Mouse (Mus musculus): ENCODE results near the gene Mbnl2. TPM values are rescaled to one million over a fixed set of nuclear protein-coding genes. Genes with fewer than 3 reads are reported as not detected.

Gene Mbnl2
- polyA plus RNA-seq, 1 experiment from 2014 or later = 14.6 TPM

DNA sequence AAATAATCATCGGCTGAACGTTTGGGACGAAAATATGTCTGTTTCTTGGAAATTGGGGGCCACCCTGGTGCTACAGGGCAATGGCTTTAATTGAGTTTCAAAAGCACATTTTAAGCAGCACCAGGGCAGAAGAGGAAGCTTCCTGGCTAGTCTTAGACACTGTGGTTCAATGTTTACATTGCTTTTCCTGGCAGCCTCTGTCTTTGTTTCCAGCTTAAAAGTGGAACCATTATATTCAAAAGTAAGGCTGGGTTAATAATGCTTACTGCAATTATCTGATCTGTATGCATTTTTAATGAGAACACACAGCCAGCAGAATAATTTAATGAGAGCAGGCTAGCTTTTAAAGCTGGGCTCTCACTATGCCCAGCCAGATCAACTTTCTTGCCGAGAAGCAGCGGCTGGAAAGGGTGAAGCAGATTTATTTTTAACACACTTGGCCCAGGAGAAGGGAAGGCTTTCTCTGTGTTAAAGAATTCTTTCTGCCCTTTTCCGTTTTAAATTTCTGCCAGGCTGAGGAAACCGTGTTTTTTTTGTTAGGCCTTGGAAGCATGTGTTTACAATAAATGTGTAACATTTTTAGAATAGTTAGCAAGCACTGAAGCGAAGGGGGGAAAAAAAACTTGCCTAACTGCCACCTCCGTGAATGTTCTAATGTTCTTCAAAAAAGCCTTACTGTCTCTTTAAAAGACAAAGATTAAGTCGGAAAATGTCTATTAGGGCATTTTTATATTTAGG lies 1.0 kb downstream of the Mbnl2 start:
- H3K27ac ChIP-seq = peak overlapping the region; percentile 82
- H3K9me3 ChIP-seq (replicated peaks) = no peaks in the 10 kb centered on the region
- peak overlapping the region; percentile 79 for H3K9ac ChIP-seq
- peaks cover 50% of the 10 kb centered on the region for H3K4me1 ChIP-seq (replicated peaks)
- no peaks in the 10 kb centered on the region for H3K27me3 ChIP-seq
- DNase-seq (no peak), ATAC-seq (ENCODE audit: low read depth) (no peak)
- 6% methylated on average over 10 of the region's 10 CpGs for WGBS (ENCODE audit: insufficient replicate concordance)
- no peaks in the 10 kb centered on the region for H3K36me3 ChIP-seq
- peak overlapping the region; percentile 76 for H3K4me3 ChIP-seq (replicated peaks)
- H3K4me2 ChIP-seq = peak overlapping the region; percentile 84

GRCm38 (mm10) chr14:120277081-120277656 lies 1.7 kb downstream of the Mbnl2 start:
- no peaks in the 10 kb centered on the region for H3K9me3 ChIP-seq (replicated peaks)
- no peaks in the 10 kb centered on the region for H3K36me3 ChIP-seq
- 12% methylated on average over 10 of the region's 10 CpGs for WGBS (ENCODE audit: insufficient replicate concordance)
- ATAC-seq (ENCODE audit: low read depth) = no peak; the same call in 1 of the 2 replicates
- H3K9ac ChIP-seq = peak overlapping the region; percentile 79
- peak; percentile 19 for DNase-seq
- H3K27me3 ChIP-seq = no peaks in the 10 kb centered on the region
- peak overlapping the region; percentile 76 for H3K4me3 ChIP-seq (replicated peaks)
- peak overlapping the region; percentile 84 for H3K4me2 ChIP-seq
- H3K4me1 ChIP-seq (replicated peaks) = peaks cover 50% of the 10 kb centered on the region
- peak overlapping the region; percentile 82 for H3K27ac ChIP-seq

DNA sequence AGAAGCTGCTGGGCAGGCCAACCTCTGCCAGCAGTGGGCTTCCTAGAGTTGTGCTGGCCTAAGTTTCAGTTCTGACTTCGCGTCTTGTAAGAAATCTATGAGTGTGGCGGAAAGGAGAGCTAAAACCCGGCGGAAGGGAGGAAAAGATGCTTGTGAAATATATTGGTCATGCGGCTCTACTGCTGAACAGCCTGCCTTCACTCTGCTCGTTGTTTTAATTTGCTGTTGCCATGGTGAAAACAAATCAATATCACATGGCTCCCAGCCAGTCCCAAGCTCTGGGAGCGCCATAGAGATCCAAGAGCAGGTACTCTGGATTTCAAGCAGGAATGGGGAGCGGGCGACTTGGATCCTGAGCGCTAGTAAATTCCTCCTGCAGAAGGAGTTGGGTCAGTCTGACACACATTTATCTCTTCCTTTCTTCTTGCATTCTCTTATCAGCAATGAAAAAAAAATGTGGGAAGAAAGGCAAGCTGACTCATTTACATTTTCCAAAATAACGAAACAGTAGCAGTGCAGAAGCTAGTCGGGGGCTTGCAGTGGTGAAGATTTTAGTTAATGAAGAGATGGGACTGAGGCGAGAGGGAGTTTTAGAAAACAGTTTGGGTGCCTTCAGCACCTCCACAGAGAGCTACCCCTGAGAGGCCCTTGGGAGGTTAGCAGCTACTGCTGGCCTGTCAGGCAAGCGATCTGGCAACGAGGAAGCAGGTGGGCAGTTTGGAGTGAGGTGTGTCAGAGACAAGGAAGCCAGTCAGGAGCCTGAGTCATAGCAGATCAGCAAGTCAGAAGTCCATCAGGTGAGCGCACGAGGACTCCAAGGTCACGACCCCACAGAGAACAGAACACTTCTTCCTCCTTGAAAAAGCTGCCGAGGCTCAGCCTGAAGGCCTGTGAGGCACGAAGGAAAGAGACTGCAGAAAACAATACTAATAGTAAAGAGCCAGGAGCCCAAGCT lies 3.1 kb downstream of the Mbnl2 start:
- ATAC-seq (ENCODE audit: low read depth) = 0 out of 2 replicates have a peak, but pooled peaks have one; percentile 1
- Histone ChIP-seq H3K27me3 (no peaks in the 10 kb centered on the region), H3K4me2 (peak overlapping the region; percentile 84), H3K9me3 (replicated peaks) (no peaks in the 10 kb centered on the region), H3K36me3 (no peaks in the 10 kb centered on the region), H3K4me3 (replicated peaks) (peak overlapping the region; percentile 76), H3K4me1 (replicated peaks) (peaks cover 55% of the 10 kb centered on the region), H3K27ac (peak overlapping the region; percentile 82), H3K9ac (peak overlapping the region; percentile 79)
- DNase-seq = peak; percentile 23
- 11% methylated on average over 21 of the region's 21 CpGs for WGBS (ENCODE audit: insufficient replicate concordance)

DNA sequence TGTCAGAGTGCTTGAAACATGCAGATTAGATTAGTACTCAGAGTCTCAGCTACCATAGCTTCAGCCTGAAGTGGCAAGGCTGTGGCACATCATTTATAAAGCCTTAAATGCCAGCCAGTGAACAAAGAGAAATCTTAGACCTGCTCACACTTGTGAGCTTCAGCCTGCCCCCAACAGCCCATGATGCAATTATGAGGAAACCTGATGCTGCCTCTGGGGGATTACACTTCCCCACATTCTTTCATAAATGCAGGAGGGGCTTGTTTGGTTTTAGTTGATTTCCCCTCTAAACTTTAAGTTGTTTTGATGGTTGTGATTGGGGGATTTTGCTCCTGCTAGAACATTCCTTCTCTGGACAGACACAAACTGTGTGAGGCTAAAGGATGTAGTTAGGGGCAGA lies 4.7 kb downstream of the Mbnl2 start:
- no peak for ATAC-seq (ENCODE audit: low read depth)
- no peaks in the 10 kb centered on the region for H3K36me3 ChIP-seq
- H3K27ac ChIP-seq = 0 out of 2 replicates have a peak overlapping the region, but pooled peaks have one; percentile 8
- no peak overlapping the region for H3K4me3 ChIP-seq (replicated peaks)
- H3K9ac ChIP-seq = no peak overlapping the region
- H3K27me3 ChIP-seq = no peaks in the 10 kb centered on the region
- peaks cover 57% of the 10 kb centered on the region for H3K4me1 ChIP-seq (replicated peaks)
- no peak for DNase-seq
- H3K4me2 ChIP-seq = no peak overlapping the region
- no peaks in the 10 kb centered on the region for H3K9me3 ChIP-seq (replicated peaks)

GRCm38 (mm10) chr14:120283787-120284186 lies 8.3 kb downstream of the Mbnl2 start:
- H3K27me3 ChIP-seq = no peaks in the 10 kb centered on the region
- peaks cover 61% of the 10 kb centered on the region for H3K4me1 ChIP-seq (replicated peaks)
- ATAC-seq (ENCODE audit: low read depth) (no peak), DNase-seq (no peak)
- no peak overlapping the region for H3K4me3 ChIP-seq (replicated peaks)
- 67% methylated on average over 8 of the region's 8 CpGs for WGBS (ENCODE audit: insufficient replicate concordance)
- no peaks in the 10 kb centered on the region for H3K9me3 ChIP-seq (replicated peaks)
- no peak overlapping the region for H3K9ac ChIP-seq
- no peak overlapping the region for H3K27ac ChIP-seq
- H3K4me2 ChIP-seq = no peak overlapping the region
- no peaks in the 10 kb centered on the region for H3K36me3 ChIP-seq

GRCm38 (mm10) chr14:120284504-120284903 lies 9.0 kb downstream of the Mbnl2 start:
- Histone ChIP-seq H3K9me3 (replicated peaks) (no peaks in the 10 kb centered on the region), H3K36me3 (no peaks in the 10 kb centered on the region), H3K27me3 (no peaks in the 10 kb centered on the region), H3K4me1 (replicated peaks) (peaks cover 60% of the 10 kb centered on the region), H3K4me2 (no peak overlapping the region), H3K27ac (no peak overlapping the region), H3K4me3 (replicated peaks) (no peak overlapping the region), H3K9ac (no peak overlapping the region)
- no peak for ATAC-seq (ENCODE audit: low read depth)
- WGBS (ENCODE audit: insufficient replicate concordance) = 64% methylated on average over 5 of the region's 5 CpGs
- DNase-seq = no peak

DNA sequence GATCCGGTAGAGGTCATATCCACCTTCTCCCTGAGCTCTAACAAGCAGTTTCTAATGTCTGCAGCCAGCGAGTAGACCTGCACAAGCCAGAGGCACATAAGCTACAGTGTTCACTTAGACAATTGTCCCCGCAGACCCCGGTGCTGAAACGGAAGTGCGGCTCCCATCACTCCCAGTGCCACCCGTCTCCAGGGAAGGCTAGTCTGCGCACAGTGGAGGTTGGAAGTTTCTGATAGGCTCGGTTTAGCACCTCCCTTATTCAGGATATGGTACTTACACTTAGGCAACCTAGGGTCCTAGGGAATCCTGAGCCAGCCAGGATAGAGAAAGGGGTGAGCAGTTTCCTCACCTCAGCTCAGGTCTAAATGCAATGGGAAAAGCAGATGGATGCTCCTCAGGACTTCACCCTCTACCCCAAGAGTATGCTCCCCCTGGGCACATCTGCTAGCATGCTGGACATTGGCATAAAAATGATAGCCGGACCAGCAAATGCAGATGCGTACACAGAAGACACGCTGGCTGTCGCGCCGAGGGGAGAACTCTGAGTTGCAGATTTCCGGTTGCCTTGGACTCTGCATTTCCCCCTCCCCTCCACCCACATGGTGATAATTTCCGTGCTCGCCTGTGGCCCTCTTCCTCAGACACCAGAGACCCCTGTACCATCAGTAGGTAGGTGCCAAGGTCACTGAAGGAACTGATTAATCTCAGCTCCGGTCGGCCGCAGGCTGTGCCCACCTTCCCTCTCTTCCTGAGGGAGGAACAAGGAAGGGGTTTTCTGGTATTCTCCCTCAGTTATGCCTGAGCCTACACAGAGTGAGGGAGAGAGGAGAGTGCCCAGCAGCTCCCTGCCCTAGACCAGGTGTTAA lies 11.9 kb downstream of the Mbnl2 start:
- H3K27ac ChIP-seq = peak overlapping the region; percentile 29; the same call in 1 of the 2 replicates

GRCm38 (mm10) chr14:120287987-120288275 lies 12.5 kb downstream of the Mbnl2 start:
- Histone ChIP-seq H3K4me2 (0 out of 2 replicates have a peak overlapping the region, but pooled peaks have one; percentile 23), H3K4me1 (replicated peaks) (peaks cover 54% of the 10 kb centered on the region), H3K9me3 (replicated peaks) (no peaks in the 10 kb centered on the region), H3K9ac (no peak overlapping the region), H3K4me3 (replicated peaks) (no peak overlapping the region), H3K27me3 (no peaks in the 10 kb centered on the region), H3K36me3 (no peaks in the 10 kb centered on the region), H3K27ac (peak overlapping the region; percentile 29; the same call in 1 of the 2 replicates)
- DNase-seq = no peak
- ATAC-seq (ENCODE audit: low read depth) = no peak

More for the DNA sequence above, 11.9 kb downstream of the Mbnl2 start:
- 25% methylated on average over 21 of the region's 21 CpGs for WGBS (ENCODE audit: insufficient replicate concordance)
- H3K27me3 ChIP-seq = no peaks in the 10 kb centered on the region
- peak overlapping the region; percentile 23 for H3K4me2 ChIP-seq
- no peak overlapping the region for H3K9ac ChIP-seq
- H3K9me3 ChIP-seq (replicated peaks) = no peaks in the 10 kb centered on the region
- ATAC-seq (ENCODE audit: low read depth) (peak; percentile 31; the same call in 1 of the 2 replicates), DNase-seq (no peak)
- peaks cover 56% of the 10 kb centered on the region for H3K4me1 ChIP-seq (replicated peaks)
- no peaks in the 10 kb centered on the region for H3K36me3 ChIP-seq
- no peak overlapping the region for H3K4me3 ChIP-seq (replicated peaks)

DNA sequence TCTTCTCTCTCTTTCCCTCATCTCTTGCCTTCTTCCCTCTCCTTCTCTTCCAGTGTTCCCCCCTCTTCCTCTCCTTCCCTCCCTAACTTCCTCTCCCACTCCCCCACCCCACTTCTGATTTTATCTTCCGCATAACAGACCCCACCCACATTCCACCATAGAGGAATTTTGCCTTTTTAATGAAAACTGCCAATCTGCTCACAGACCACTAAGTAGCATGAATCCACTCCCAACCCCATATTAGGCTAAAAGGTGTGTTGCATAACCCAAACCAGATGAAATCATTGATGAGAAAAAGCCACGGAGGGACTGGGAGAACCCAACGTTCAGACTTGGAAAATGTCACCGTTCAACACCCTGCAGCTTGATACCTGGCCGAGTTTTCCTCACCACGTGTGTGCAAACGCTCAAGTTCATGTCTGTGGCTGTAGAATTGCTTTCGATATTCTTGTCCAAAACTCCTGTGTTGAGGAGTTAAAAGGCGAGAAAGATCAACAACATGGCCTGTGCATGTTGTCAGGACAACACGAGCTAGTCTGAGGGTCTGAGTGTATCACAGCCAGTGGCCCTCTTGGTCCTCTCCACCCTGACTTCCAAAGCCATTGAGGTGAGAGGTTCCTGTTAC lies 13.0 kb downstream of the Mbnl2 start:
- Histone ChIP-seq H3K4me1 (replicated peaks) (peaks cover 52% of the 10 kb centered on the region), H3K4me3 (replicated peaks) (no peak overlapping the region), H3K4me2 (no peak overlapping the region), H3K36me3 (no peaks in the 10 kb centered on the region), H3K27me3 (no peaks in the 10 kb centered on the region), H3K9ac (no peak overlapping the region), H3K27ac (no peak overlapping the region), H3K9me3 (replicated peaks) (no peaks in the 10 kb centered on the region)
- 57% methylated on average over 10 of the region's 10 CpGs for WGBS (ENCODE audit: insufficient replicate concordance)
- ATAC-seq (ENCODE audit: low read depth) (no peak), DNase-seq (no peak)

DNA sequence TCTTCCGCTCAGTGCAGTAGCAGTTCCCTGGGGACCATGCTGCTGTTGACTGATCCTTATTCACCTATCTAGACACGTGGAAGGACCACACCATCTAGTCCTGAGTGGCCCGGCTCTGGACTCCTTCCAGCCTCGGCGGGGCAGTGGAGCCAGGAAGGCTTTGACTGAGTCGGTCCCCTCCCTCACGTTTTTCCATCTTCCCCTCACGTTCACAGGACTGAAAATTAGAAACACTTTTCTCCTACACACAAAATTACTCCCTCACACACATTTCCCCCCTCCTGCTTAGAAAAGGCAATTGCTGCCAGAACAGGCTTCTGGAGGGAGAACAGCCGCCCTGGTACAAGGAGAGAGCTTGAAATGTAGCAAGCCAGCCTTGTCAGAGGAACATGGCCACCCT lies 13.6 kb downstream of the Mbnl2 start:
- Histone ChIP-seq H3K4me3 (replicated peaks) (no peak overlapping the region), H3K9me3 (replicated peaks) (no peaks in the 10 kb centered on the region), H3K4me2 (no peak overlapping the region), H3K4me1 (replicated peaks) (peaks cover 52% of the 10 kb centered on the region), H3K36me3 (no peaks in the 10 kb centered on the region), H3K27ac (no peak overlapping the region), H3K27me3 (no peaks in the 10 kb centered on the region), H3K9ac (no peak overlapping the region)
- no peak for DNase-seq
- WGBS (ENCODE audit: insufficient replicate concordance) = 70% methylated on average over 9 of the region's 9 CpGs
- no peak for ATAC-seq (ENCODE audit: low read depth)

Data from liver, embryonic 13.5 days (tissue).